In genomic region chr1:144179559-144179958, GRCm38 (mm10) we compare ENCODE assay signal across 2 mouse cellular contexts.
TF ChIP-seq lines count a peak whose summit lies in the region.

No protein-coding gene starts in this region.

TF ChIP-seq in CH12.LX, 34 proteins besides CTCF, POLR2A, EP300 and RAD21 (continued from another document):
- TF ChIP-seq ZC3H11A (IDR thresholded peaks at IDR 0.05; ENCODE audit: low read depth, low read length): no peak

TF ChIP-seq in MEL, 35 proteins besides CTCF, POLR2A, EP300 and RAD21 (continued from another document):
- no peak for TF ChIP-seq MAZ (IDR thresholded peaks at IDR 0.05; ENCODE audit: low read depth, low read length)
- no peak for TF ChIP-seq NELFE (IDR thresholded peaks at IDR 0.05; ENCODE audit: low read depth, low read length)
